Mouse (Mus musculus) testis, adult 2 months (tissue): ENCODE data around the gene Ccdc142. TPM values are rescaled to one million over a fixed set of nuclear protein-coding genes. Genes with fewer than 3 reads are reported as not detected.
A peak's percentile ranks its signal among the peaks of the same experiment; 100 is the strongest.

Source experiments
- H3K27ac ChIP-seq: fragments of 200-500 bp; 2 replicates; pipeline ENCODE4 v1.5.1; 2012; ENCODE audit warnings: low read depth, low read length; ENCODE audit not compliant: control insufficient read depth, insufficient read depth
- H3K27me3 ChIP-seq: fragments of 200-500 bp; 2 replicates; pipeline ENCODE4 v1.6.1; 2012; ENCODE audit warnings: mild to moderate bottlenecking, low read length, moderate library complexity; ENCODE audit not compliant: control insufficient read depth, insufficient read depth
- H3K36me3 ChIP-seq: fragments of 200-500 bp; 2 replicates; pipeline ENCODE4 v1.6.1; 2012; ENCODE audit warnings: mild to moderate bottlenecking, low read length; ENCODE audit not compliant: control insufficient read depth, insufficient read depth
- H3K4me1 ChIP-seq: fragments of 200-500 bp; 2 replicates; pipeline ENCODE4 v1.6.1; 2012; ENCODE audit warnings: low read length; ENCODE audit not compliant: control insufficient read depth, insufficient read depth
- H3K4me3 ChIP-seq: fragments of 200-500 bp; 2 replicates; pipeline ENCODE4 v1.5.1; 2012; ENCODE audit warnings: low read depth, mild to moderate bottlenecking, low read length, moderate library complexity, mixed read lengths; ENCODE audit not compliant: control insufficient read depth
- CTCF ChIP-seq: fragments of 200-500 bp; IDR thresholded peaks from 2 replicates; pipeline ENCODE4 v1.5.1; 2012; ENCODE audit warnings: low read depth, mild to moderate bottlenecking, inconsistent platforms, low read length, moderate library complexity; ENCODE audit not compliant: control insufficient read depth, insufficient read depth, insufficient replicate concordance
- POLR2A ChIP-seq: fragments of 200-500 bp; IDR thresholded peaks from 2 replicates; pipeline ENCODE4 v1.6.1; 2012; ENCODE audit warnings: low read depth, mild to moderate bottlenecking, inconsistent platforms, low read length, moderate library complexity; ENCODE audit not compliant: control insufficient read depth
- polyA plus RNA-seq: library from polyadenylated mRNA; depleted of rRNA; stranded (reverse); fragments of >200 nt; gene quantifications from 2 replicates; pipeline ENCODE4 v1.2.3, GENCODE M21; 2012

Gene Ccdc142
- polyA plus RNA-seq, 1 experiment: 5.7 TPM

DNA sequence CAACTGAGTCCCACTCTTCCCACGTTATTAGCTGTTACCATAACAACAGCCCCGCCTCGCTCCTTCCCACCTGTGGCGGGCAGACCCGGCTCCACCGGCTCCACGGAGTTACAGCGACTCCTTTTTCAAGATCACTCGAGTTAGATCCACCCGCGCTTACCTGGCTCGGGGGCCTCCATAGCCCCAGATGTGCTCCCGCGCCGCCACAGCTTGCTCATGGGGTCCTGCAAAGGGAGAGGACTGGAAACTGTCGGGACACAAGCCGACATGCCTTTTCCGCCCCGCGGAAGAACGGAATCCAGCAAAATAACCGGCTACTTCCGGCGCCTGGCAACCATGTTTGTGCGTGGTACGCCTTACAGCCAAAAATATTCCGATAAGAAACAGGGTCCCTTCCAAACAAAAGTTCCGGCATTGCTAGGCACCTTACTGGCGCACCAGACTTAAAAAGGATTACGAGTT lies 23.5 kb downstream of the Ccdc142 start:
- TF ChIP-seq POLR2A (peak; percentile 96), CTCF (no peak)
- no peaks in the 10 kb centered on the region for H3K36me3 ChIP-seq
- peak overlapping the region; percentile 95 for H3K4me3 ChIP-seq
- peak overlapping the region; percentile 82 for H3K27ac ChIP-seq
- H3K4me1 ChIP-seq: peaks cover 22% of the 10 kb centered on the region
- H3K27me3 ChIP-seq: no peaks in the 10 kb centered on the region

DNA sequence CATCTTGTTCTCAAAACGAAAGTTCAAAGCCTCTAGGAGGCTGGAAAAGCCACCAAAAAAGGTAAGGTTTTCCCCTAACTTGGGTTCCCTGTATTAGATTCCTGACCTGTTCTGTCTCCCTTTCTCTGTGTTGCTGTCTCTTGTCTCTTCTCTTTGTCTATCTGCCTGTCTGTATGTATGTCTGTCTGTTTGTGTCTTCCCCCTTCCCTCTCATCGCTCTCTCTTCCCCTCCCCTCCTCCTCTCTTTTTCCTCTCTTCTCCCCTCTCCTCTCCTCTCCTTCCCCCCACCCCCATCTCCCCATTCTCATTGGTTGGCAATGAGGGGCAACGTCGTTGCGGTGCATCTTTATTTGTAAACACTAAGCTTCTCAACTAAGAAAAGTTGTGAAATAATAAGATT lies 23.9 kb downstream of the Ccdc142 start, which contains the start of gene Ino80b:
Ino80b (minus strand) TSS at position 101 of the 400 bp plus-strand sequence.
- TF ChIP-seq CTCF: no peak
- TF ChIP-seq POLR2A: no peak
- Histone ChIP-seq H3K27me3 (no peaks in the 10 kb centered on the region), H3K36me3 (no peaks in the 10 kb centered on the region), H3K27ac (peak within 1 kb of the TSS; percentile 82), H3K4me3 (peak within 1 kb of the TSS; percentile 95), H3K4me1 (peaks cover 22% of the 10 kb centered on the region)

DNA sequence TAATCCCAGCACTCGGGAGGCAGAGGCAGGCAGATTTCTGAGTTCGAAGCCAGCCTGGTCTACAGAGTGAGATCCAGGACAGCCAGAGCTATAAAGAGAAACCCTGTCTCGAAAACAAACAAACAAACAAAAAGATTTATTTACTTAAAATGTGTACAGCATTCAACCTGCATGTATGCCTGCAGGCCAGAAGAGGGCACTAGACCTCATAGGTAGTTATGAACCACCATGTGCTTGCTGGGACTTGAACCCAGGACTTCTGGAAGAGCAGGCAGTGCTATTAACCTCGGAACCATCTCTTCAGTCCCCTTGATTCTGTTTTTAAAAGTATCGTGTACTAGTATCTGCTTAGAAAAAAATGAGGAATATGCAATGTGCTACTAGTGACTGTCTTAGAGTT lies 26.0 kb downstream of the Ccdc142 start:
- Histone ChIP-seq H3K4me1 (peaks cover 8% of the 10 kb centered on the region), H3K4me3 (no peak overlapping the region), H3K27me3 (no peaks in the 10 kb centered on the region), H3K36me3 (no peaks in the 10 kb centered on the region), H3K27ac (no peak overlapping the region)
- TF ChIP-seq POLR2A (no peak), CTCF (no peak)

DNA sequence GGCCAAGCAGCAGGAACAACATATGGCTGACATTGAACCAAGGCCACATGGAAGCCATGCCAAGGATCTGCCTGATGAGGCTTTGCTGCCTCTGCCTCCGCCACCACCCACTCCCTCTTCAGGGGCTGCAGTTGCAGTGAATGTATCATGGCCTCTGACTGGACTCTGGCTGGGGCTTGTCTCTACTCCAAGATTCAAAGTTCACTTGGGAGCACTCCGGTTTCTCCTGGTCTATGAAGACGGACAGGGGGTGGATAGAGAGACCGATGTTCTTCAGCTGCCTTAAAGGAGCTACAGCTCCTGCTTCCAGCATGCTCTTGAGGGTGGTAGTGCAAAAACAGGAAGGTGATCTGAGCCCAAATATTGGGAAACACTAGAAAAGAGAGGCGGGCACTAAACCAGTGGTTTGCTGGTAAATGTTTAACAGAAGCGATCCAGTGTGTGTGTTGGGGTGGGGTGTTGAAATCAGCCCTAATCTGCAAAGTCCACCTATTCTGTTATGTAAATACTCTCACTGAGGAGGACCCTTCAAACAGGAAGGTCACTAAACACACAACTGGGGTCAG lies 30.2 kb downstream of the Ccdc142 start:
- H3K36me3 ChIP-seq: no peaks in the 10 kb centered on the region
- H3K4me1 ChIP-seq: peaks cover 10% of the 10 kb centered on the region
- TF ChIP-seq POLR2A (no peak), CTCF (no peak)
- no peak overlapping the region for H3K4me3 ChIP-seq
- H3K27ac ChIP-seq: no peak overlapping the region
- H3K27me3 ChIP-seq: no peaks in the 10 kb centered on the region

GRCm38 (mm10) chr6:83132176-83132919 lies 30.9 kb downstream of the Ccdc142 start:
- H3K27ac ChIP-seq: no peak overlapping the region
- H3K27me3 ChIP-seq: no peaks in the 10 kb centered on the region
- peaks cover 18% of the 10 kb centered on the region for H3K4me1 ChIP-seq
- H3K36me3 ChIP-seq: no peaks in the 10 kb centered on the region
- no peak overlapping the region for H3K4me3 ChIP-seq
- TF ChIP-seq POLR2A: no peak
- TF ChIP-seq CTCF: no peak

GRCm38 (mm10) chr6:83134226-83134625 lies 32.8 kb downstream of the Ccdc142 start:
- no peaks in the 10 kb centered on the region for H3K27me3 ChIP-seq
- no peak overlapping the region for H3K4me3 ChIP-seq
- H3K27ac ChIP-seq: no peak overlapping the region
- no peak for TF ChIP-seq CTCF
- TF ChIP-seq POLR2A: no peak
- peaks cover 29% of the 10 kb centered on the region for H3K4me1 ChIP-seq
- no peaks in the 10 kb centered on the region for H3K36me3 ChIP-seq

DNA sequence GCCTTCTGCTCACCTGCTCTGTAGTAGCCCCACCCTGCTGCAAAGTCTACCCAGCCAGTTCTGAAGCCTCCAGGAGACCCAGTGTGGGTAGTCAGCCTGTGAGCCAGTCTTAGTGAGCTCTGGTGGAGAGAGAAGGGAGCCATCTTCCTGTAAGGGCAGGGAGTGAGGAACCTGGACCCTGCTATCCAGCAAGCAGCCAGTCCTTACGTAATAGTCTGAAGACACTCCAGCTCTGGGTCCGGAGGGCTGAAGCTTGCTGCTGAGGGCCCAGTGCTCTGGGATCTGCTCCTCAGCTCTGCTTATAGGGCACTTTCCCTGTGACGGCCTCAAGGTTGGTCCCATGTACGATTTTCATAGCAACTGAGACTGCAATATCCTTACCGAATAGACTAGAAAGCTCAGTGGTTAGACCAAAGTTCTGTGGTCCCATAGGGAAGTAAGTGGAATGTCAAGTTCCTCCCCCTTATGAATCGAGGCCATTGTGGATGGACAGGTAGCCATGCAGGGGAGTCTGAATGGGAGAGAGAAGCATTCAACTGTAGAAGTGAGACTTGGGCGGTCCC lies 33.6 kb downstream of the Ccdc142 start, which contains the start of gene Rtkn:
Rtkn (plus strand) TSS at position 513 of the 563 bp plus-strand sequence.
- TF ChIP-seq POLR2A (no peak), CTCF (no peak)
- peaks cover 29% of the 10 kb centered on the region for H3K4me1 ChIP-seq
- H3K27ac ChIP-seq: peak within 1 kb of the TSS; percentile 69; the same call in 1 of the 2 replicates
- no peaks in the 10 kb centered on the region for H3K27me3 ChIP-seq
- no peaks in the 10 kb centered on the region for H3K36me3 ChIP-seq
- peak within 1 kb of the TSS; percentile 2 for H3K4me3 ChIP-seq
